Mouse (Mus musculus): ENCODE data around the gene Dock9.

The Dock9 gene

GRCm38 (mm10) chr14:121791935-121792334 lies 5.7 kb downstream of the Dock9 start:
- no peak for DNase-seq (ENCODE audit: low spot score in 2 of 2)

GRCm38 (mm10) chr14:121791112-121791511 lies 6.5 kb downstream of the Dock9 start:
- no peak for DNase-seq (ENCODE audit: low spot score in 2 of 2)

GRCm38 (mm10) chr14:121789273-121789672 lies 8.4 kb downstream of the Dock9 start:
- no peak for DNase-seq (ENCODE audit: low spot score in 2 of 2)

DNA sequence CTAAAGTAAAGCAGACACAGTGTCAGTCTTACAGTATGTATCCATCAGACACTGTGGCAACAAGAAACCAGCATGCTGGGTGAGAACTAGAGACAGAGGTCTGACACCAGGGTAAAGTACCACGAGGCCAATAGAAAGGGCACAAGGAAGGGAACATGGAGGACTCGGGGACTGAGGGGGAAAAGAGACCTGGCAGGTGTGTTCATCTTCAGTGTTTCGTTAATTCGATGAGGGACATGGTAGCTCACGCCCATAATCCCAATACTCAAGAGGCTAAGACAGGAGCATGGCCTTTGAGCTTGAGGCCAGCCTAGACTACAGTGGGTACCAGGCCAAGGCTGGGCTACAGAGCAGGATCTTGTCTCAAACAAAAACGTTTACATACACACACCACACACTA lies 9.2 kb downstream of the Dock9 start:
- DNase-seq (ENCODE audit: low spot score in 2 of 2), result no peak

GRCm38 (mm10) chr14:121787430-121787829 lies 10.2 kb downstream of the Dock9 start:
- DNase-seq (ENCODE audit: low spot score in 2 of 2), result no peak

- no peak for DNase-seq (ENCODE audit: low spot score in 2 of 2)
These were observed 10.7 kb downstream of the Dock9 start for GRCm38 (mm10) chr14:121786900-121787299.

- no peak for DNase-seq (ENCODE audit: low spot score in 2 of 2)
These were observed 12.2 kb downstream of the Dock9 start for GRCm38 (mm10) chr14:121785394-121785793.

DNA sequence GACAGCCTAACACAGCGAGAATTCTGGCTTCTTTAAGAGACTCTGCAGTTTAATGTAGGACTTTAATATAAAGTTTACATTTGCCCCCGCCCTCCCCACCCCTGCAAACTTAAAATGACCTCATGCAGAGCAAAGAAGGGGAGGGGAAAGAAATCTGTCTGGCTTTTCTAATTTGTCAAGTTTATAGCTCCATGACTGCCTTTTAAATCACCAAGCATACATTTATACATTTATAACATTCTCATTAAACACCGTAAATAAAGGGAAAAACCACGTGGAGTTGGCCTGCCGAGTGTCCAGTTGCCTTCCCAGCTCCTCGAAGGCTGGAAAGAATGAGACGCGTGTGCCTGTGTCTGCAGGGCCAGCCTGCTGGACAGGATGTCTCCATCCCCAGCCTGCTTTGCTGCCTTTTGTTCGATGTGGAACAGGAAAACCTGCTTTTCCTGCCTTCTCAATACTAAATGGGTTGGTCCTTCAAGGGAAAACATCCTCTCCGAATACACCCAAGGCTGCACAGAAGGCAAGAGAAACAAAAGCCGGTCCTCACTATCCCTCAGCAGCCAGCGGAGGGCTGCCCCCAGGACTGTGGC lies 16.6 kb downstream of the Dock9 start:
- DNase-seq (ENCODE audit: low spot score in 2 of 2), result no peak

DNA sequence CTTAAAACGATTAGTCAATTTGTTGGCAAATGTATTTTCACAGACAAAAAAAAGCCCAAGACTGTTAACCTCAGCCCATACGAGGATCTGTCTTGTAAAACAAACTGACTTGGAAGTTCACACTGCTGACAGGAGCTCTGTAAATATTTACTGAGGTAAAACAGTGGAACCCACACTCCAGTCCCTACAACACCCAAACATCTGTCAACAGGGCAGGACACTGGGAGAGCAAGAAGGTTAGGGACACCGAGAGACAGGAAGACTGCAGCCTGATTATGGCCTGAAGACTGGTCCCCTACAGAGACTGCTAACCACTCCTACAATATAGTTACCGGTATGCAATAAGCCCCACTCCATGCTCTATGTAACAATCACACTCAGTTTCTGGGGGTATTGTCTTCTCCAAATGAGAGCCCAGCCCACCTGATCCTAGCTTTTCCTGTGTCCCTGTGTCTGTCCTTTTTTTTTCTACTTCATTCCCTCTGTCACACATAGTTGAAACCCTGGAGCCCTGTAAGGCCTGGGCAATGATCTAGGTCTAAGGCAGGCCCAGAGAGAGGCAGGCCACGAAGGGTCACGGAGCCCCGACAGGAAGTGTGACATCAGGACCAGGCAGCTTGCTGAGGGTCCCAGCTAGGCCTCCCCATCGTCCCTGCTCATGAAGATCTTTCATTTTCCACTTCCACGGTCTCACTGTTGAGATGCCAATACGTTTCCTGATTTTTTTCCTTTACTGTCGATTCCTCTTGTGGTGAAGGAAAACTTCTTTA lies 17.3 kb downstream of the Dock9 start:
- no peak for DNase-seq (ENCODE audit: low spot score in 2 of 2)

DNA sequence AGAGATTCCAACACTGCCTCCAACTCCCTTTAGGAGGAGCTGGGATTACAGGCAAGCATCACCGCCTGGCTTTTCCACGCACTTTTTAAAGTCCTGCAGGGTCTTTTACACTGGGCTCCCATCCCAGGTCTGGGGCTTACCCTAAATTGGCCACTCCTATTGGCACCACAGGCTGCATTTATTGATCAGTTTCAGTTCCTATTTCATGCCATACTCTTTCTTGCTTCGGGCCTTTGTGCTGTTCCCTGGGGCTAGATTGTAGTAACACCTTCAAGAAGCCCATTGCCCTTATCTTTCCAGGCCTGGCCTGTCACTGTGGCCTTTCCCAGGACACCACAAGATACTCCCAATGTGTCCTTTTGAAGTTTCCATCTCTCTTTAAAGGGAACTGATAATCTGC lies 18.0 kb downstream of the Dock9 start:
- no peak for DNase-seq (ENCODE audit: low spot score in 2 of 2)

DNA sequence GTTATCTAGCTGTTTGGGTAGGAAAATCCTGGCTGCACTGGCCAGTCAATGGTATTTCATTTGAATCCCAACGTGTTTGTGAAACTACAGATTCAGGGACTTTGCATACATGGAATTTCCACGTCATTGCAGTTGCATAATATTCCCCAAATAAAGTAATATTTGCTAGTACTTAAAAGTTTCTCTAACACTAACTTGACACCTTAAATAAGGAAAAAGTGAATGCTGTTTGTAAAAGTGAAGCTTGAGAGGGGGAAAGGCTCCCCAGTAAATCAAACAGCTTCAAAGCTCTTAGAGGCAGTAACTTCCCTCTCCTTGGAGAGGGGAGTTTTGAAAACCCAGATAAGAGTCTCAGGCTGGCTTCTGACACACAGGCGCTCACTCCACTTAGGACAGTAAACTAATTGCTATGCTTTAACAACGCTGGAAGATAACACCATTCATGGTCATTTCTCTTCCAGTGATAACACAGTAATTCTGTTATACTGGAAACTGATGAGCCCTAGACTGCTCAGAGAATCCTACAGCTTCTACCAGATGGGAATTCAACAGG lies 20.3 kb downstream of the Dock9 start:
- no peak for DNase-seq (ENCODE audit: low spot score in 2 of 2)

GRCm38 (mm10) chr14:121776749-121777148 lies 20.9 kb downstream of the Dock9 start:
- no peak for DNase-seq (ENCODE audit: low spot score in 2 of 2)

- no peak for DNase-seq (ENCODE audit: low spot score in 2 of 2)
These were observed 35.6 kb downstream of the Dock9 start for GRCm38 (mm10) chr14:121762021-121762452.

GRCm38 (mm10) chr14:121760403-121760802 lies 37.2 kb downstream of the Dock9 start:
- no peak for DNase-seq (ENCODE audit: low spot score in 2 of 2)

DNA sequence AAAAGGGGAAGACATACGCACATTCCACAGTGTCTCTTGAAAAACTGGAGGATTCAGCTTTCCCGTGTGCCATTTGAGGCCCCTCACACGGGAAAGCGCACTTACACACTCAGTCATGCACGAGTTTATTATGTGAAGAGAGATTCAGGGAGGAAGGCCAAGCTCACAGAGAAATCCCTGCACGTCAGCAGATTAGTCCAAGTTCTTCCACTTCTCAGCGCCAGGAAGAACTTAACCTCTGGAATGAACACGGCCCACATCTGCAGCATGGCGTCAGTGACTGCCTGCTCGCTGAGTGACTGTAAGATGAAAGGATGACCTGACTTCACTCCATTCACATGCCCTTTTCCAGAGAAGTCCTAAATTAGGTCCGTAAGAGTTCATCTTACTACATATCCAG lies 43.5 kb downstream of the Dock9 start:
- DNase-seq (ENCODE audit: low spot score in 2 of 2), result no peak

DNA sequence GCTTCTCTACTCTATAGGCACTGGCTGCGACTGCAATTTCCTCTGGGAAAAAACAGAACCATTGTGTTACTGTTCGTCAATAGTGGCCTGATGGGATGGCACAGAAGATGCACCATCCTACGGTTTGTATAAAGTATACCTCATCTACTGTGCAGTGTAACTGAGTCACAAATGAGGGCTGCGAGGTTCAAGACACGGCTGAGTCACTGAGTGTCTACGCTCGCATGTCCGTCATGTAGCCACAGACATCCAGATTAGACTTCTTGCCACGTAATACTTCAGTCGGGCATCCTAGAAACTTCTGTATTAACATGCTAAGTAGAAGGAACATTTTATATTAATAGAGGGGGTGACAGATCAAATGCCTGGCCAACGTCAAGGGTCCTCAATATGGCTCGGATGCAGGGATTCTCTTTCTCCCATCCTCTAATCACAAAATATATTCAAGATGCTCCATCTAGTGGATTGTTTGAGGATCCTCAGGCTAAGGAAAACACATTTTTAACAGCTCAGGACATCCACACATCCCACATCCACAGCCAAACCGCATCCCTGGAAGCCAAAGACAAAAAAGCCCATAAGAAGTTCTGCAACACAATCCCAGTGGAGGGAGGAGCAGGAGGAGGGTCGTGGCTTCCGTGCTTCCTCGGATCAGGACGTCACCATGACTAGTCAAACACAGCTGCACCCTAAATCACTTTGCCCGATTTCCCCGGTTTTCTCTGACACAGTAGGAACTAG lies 44.8 kb downstream of the Dock9 start:
- no peak for DNase-seq (ENCODE audit: low spot score in 2 of 2)

- no peak for DNase-seq (ENCODE audit: low spot score in 2 of 2)
These were observed 48.0 kb downstream of the Dock9 start for GRCm38 (mm10) chr14:121749606-121750005.

DNA sequence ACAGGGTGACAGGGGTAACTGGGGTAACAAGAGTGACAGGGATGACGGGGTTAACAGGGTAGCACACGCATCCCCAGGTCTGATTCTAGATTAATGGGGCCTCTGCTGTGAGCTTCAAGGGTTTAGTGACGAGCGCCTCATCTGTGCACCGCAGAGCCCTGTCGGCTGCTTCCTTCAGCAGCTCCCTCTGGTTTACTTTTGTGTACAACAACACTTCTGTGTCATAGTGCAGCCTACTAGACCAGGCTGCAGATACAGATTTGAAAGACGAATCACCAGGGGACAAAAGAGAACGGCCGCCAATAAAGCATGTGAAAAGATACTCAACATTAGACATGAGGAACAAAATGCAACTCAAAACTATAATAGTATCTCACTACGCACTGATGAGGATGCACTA lies 48.6 kb downstream of the Dock9 start:
- no peak for DNase-seq (ENCODE audit: low spot score in 2 of 2)

DNA sequence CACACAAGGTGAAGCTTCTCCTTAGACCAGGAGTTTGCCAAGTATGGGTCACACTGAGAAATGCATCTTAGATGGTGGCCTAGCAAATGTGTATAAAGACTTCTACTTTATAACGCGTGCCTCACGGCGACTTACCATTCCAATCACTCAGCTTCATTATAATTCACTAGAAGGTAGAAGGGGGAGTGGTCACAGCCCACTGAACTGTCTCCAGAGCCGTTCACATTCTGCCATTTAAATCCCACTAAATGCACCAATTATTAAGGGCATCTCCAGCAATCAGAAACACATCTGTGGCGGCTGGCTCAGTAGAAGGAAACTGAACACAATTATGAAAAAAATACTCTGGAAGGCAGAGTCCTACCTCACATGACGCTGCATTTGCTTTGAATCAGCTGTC lies 50.3 kb downstream of the Dock9 start:
- DNase-seq (ENCODE audit: low spot score in 2 of 2), result no peak

GRCm38 (mm10) chr14:121743787-121744417 lies 53.7 kb downstream of the Dock9 start:
- DNase-seq (ENCODE audit: low spot score in 2 of 2), result no peak

DNA sequence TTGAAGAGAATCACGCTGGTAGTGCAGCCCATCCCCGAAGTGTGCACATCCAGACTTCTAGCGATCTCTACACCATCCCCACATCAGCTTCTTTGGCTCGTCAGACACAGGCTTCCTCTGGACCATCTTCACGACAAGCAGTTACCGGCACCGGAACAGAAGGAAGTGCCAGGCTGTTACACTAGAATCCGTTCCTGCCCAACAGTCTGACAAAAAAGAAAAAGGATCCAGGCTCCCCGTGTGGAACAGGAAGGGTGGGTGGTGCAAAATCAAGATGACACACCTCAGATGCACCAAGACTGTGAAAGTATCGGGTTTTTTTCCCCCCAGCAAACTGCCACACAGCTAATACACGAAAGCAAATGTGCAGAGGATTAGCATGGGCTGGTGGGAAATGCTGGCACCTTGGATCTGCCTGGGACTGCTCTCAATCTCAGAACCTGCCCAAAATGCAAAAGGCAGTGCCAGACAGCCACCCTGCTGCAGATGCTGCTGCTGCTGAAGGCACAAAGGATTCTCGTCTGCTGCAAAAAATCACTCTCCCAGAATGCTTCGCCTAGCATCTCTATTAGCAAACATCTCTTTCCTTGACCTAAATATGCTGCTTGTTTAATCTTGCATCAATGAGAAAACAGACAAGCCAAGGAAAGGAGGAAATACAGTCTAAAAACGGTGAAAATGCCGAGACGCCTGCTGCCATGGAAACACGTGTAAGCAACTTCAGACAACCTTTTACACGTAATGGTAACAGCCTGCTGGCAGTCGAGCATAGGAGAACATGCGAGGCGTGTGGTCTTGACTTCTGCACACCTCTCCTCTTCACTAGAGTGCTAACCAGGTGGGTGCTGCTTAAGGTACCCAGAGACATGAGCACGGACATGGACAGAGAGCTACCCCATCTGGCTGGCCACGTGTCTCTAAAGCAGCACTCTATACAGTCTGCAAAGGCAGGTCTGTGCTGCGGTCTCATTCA lies 58.9 kb downstream of the Dock9 start:
- no peak for DNase-seq (ENCODE audit: low spot score in 2 of 2)

Data from spleen, postnatal 14 days (tissue).